Mouse (Mus musculus): Measurements from ENCODE around the gene Daam1. TPM values are rescaled to one million over a fixed set of nuclear protein-coding genes. Genes with fewer than 3 reads are reported as not detected.

The Daam1 gene
- polyA plus RNA-seq, 1 experiment from 2014 or later = 11.2 TPM

DNA sequence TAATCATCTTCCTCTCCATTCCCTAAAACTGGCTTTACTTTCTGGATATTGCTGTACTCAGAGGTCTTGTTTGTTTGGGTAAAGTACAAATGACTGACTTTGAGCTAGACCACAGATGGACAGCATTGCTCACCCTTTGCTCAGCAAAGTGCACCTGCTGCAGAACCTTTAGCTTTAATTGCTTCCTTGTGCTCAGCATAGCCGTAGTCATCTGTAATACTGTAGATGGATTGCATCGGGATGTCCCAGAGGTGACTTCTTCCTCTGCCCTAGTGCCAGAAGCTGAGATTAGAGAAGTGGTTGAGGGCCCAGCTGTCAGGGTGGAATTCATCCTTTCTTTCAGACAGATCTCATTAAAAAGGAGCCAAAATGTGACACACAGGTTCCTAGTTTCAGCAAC, 56.1 kb downstream of the Daam1 start:
- 60% methylated on average over 2 of the region's 2 CpGs for WGBS (ENCODE audit: insufficient replicate concordance)
- no peak overlapping the region for H3K4me3 ChIP-seq

DNA sequence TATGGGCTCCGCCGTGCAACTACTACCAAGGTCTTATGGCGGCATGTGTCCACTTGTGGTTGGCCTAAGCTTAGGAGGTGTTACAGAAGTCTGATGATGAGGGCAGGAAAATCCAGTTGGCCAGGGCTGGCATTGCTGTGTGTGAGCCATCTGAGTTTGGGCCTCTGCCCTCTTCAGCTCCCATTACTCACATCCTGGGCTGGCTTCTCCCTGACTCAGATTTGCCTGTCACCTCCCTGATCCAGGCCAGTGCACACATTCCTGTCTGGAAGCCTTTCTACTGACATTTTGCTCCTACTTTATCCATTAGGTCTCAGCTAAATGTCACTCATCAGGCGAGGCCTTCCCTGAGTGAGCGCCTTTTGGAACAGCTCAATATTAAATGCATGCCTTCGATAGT, 57.5 kb downstream of the Daam1 start:
- H3K9ac ChIP-seq = no peak overlapping the region
- H3K4me1 ChIP-seq = peaks cover 91% of the 10 kb centered on the region
- no peaks in the 10 kb centered on the region for H3K9me3 ChIP-seq (replicated peaks)
- no peak overlapping the region for H3K4me2 ChIP-seq
- no peak overlapping the region for H3K27ac ChIP-seq
- WGBS (ENCODE audit: insufficient replicate concordance) = 86% methylated on average over 6 of the region's 6 CpGs
- peaks cover 12% of the 10 kb centered on the region for H3K36me3 ChIP-seq
- no peak for ATAC-seq
- H3K27me3 ChIP-seq (replicated peaks) = no peaks in the 10 kb centered on the region
- H3K4me3 ChIP-seq = no peak overlapping the region

More for the DNA sequence above, 56.1 kb downstream of the Daam1 start:
- Histone ChIP-seq H3K4me1 (peaks cover 94% of the 10 kb centered on the region), H3K9me3 (replicated peaks) (no peaks in the 10 kb centered on the region), H3K27me3 (replicated peaks) (no peaks in the 10 kb centered on the region), H3K36me3 (peaks cover 14% of the 10 kb centered on the region), H3K27ac (no peak overlapping the region), H3K4me2 (no peak overlapping the region), H3K9ac (no peak overlapping the region)
- no peak for ATAC-seq

DNA sequence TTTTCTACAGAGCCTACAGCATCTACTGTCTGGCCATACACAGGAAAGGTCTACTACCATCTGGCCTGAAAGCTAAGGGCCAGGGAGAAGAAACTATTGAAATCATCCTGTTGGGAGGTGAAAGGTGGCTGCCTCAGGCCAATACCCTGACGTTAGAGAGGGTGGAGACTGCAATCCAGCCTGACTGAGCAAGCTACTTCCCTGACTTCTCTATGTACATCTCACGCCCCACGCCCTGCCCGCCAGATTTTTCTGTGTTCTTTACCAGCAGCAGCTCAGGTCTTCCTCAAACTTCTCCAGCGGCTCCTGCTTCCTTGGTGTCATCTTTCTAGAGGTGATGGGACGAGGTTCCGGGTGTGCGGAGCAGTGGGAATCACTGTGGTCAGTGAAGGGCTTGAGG, 58.4 kb downstream of the Daam1 start:
- Histone ChIP-seq H3K9ac (no peak overlapping the region), H3K4me1 (peaks cover 91% of the 10 kb centered on the region), H3K9me3 (replicated peaks) (no peaks in the 10 kb centered on the region), H3K36me3 (peaks cover 11% of the 10 kb centered on the region), H3K4me2 (no peak overlapping the region), H3K4me3 (no peak overlapping the region), H3K27ac (no peak overlapping the region), H3K27me3 (replicated peaks) (no peaks in the 10 kb centered on the region)
- no peak for ATAC-seq
- 69% methylated on average over 8 of the region's 8 CpGs for WGBS (ENCODE audit: insufficient replicate concordance)

DNA sequence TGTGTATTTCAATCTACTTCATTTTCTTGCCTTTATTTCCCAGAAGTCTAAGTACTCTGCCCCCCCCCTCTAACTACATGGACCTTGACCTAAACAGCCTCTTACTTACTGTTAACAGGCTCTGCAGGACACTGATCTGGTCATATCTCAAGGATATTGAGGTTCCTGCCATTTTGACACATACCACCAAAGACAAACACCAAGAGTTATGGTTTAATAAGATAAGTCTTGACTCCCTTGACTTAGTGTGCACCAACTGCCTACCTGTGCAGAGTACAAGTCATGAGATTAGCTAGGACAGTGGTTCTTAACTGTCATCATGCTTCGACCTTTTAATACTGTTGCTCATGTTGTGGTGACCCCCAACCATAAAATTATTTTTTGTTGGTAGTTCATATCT, 59.4 kb downstream of the Daam1 start:
- 45% methylated on average over 1 of the region's 1 CpGs for WGBS (ENCODE audit: insufficient replicate concordance)
- H3K36me3 ChIP-seq = peaks cover 10% of the 10 kb centered on the region; the same call in 1 of the 2 replicates
- H3K4me2 ChIP-seq = no peak overlapping the region
- H3K4me3 ChIP-seq = no peak overlapping the region
- H3K27me3 ChIP-seq (replicated peaks) = no peaks in the 10 kb centered on the region
- no peak overlapping the region; the same call in 1 of the 2 replicates for H3K27ac ChIP-seq
- H3K4me1 ChIP-seq = peaks cover 80% of the 10 kb centered on the region
- ATAC-seq = peak; percentile 41; the same call in 1 of the 2 replicates
- H3K9ac ChIP-seq = no peak overlapping the region
- no peaks in the 10 kb centered on the region for H3K9me3 ChIP-seq (replicated peaks)

DNA sequence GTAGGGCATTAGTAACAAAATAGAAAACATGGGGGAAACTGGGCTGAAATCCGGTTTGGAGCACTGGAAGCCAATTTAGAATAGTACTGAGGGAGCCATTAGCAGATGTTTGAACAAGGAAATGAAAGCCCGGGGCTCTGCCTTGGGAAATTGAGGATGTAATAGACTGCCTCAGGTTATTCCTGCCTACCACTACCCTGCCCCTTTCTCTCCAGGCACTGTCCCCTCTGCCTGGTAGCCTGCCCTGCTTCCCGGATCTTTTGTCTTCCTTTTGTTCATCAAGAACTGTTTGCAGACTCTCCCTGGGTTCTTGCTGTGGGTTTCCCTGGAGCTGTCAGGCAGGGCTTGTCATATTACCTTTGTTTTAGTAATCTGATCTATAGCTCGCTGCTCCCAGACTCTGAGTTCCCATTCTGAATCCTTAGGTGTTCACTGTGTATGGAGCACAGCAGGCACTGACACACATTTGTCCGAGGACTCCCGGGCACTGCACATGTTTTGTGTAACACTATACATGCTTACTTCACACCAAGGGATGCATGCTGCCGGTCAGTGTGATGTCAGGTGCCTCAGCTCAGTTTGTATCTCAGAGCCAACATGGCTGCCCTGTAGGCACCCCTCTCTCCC, 61.0 kb downstream of the Daam1 start:
- whole genome bisulfite sequencing (ENCODE audit: insufficient replicate concordance) = 76% methylated on average over 7 of the region's 7 CpGs
- no peak for ATAC-seq
- Histone ChIP-seq H3K4me3 (no peak overlapping the region), H3K4me1 (peaks cover 71% of the 10 kb centered on the region), H3K27ac (no peak overlapping the region), H3K4me2 (no peak overlapping the region), H3K9me3 (replicated peaks) (no peaks in the 10 kb centered on the region), H3K36me3 (peaks cover 25% of the 10 kb centered on the region), H3K9ac (no peak overlapping the region), H3K27me3 (replicated peaks) (no peaks in the 10 kb centered on the region)

DNA sequence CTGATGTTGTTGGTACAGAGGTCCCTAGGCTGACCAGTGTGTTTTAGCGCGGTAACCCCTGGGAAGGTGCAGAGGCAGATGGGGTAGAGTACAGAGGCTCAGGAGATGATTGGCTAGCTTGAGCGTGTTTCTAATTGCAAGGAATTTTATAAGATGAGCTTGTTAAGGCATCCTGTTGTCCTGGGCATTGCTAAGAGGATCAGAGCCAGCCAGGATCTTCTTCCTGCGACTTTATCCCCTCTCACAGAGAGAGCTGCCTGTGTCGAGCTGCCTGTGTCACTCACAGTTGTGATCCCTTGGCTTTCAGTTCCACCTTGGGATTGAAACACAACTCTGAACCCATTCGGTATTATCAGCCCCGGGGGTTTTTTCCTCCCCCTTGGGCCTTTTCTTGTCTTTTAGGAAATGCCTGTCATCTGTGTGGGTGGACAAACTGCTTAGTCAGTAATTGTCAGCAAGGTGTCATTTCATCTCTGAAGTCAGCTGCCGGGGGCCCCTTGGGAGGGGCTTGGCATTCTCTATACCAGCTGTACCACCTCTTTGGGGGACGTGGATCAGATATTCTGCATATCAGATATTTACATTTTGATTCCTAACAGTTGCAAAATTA, 62.2 kb downstream of the Daam1 start:
- 44% methylated on average over 9 of the region's 9 CpGs for WGBS (ENCODE audit: insufficient replicate concordance)
- H3K36me3 ChIP-seq = peaks cover 38% of the 10 kb centered on the region
- H3K27ac ChIP-seq = peak overlapping the region; percentile 7; the same call in 1 of the 2 replicates
- ATAC-seq = peak; percentile 33; the same call in 1 of the 2 replicates
- no peak overlapping the region for H3K9ac ChIP-seq
- no peaks in the 10 kb centered on the region for H3K9me3 ChIP-seq (replicated peaks)
- H3K4me1 ChIP-seq = peaks cover 67% of the 10 kb centered on the region
- no peak overlapping the region for H3K4me3 ChIP-seq
- no peak overlapping the region for H3K4me2 ChIP-seq
- no peaks in the 10 kb centered on the region for H3K27me3 ChIP-seq (replicated peaks)

DNA sequence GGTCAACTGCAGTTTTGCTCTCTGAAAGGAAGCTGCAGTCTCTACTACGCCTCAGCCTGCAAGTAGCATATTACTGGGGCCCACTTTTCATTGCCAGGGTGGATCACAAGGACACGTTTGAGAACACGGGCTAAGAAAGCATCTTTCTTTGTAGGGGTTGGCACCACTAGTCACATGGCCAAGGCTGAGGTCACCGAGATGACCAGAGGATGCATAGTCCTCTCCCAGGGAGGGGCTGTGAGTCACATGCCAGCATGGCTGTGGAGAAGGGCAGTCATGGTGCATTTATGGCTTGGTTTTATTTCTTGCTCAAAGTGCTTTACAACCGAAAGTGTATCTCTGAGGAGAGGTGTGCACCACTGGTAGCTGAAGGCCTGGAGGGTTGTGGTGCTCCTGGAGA, 67.4 kb downstream of the Daam1 start:
- Histone ChIP-seq H3K9me3 (replicated peaks) (no peaks in the 10 kb centered on the region), H3K9ac (no peak overlapping the region), H3K27ac (no peak overlapping the region), H3K4me2 (no peak overlapping the region), H3K4me3 (no peak overlapping the region), H3K27me3 (replicated peaks) (no peaks in the 10 kb centered on the region), H3K36me3 (peaks cover 81% of the 10 kb centered on the region), H3K4me1 (peaks cover 27% of the 10 kb centered on the region)
- WGBS (ENCODE audit: insufficient replicate concordance) = 79% methylated on average over 5 of the region's 5 CpGs
- ATAC-seq = no peak

DNA sequence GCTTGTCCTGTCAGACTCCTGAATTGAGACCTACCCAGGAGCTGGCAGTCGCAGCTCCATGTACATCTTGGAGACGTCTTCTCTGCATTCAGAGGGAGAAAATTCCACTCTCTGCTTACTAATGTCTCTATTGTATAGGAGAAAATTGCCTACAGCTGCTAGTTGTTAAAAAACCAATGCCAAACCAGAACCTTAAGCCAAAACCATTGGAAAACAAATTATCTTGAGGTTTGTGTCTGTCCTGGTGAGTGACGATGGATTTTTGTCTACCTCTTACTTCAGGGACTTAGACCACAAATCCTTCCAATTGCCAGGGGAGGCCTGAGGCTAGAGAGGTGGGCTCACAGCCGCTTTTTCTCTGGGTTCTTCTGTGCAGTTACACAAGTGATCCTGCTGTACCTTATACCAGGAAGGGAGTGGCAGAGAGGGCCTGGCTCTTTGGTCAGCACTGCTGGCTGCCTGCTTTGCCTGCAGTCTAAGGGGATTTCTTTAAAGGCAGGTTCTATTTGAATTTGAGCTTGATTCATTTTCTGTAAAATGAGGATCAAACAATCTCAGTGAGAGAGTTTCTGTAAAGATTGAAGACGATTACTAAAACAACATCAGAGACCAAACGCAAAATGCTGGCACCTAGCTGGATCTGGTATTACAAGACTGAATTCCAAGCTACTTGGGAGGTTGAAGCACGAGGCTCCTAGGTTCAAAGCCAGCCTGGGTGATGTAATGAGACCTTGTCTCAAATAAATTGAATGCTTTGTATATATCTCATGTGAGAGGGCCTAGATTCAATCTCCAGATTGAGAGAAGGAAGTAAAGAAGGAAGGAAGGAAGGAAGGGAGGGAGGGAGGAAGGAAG, 68.0 kb downstream of the Daam1 start:
- 82% methylated on average over 7 of the region's 7 CpGs for whole genome bisulfite sequencing (ENCODE audit: insufficient replicate concordance)

DNA sequence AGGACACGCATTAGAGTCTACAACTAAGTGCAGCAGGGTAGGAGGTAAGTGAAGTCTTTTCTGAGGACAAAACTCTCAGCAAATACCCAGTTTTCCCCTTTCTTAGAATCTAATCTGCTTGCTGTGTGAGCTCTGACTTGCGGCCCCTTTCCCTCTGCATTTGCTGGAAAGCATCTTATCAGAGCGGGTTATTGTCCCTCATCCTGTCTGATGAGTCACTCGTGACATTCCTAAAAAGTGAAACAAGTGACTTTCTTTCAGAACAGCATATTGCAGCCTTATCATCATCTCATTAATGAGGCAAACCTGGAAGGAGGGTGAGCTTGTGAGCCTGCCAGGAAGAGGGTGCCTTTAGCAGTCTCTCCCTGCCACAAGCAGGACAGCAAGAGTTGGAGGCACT, 68.7 kb downstream of the Daam1 start:
- no peak overlapping the region for H3K9ac ChIP-seq
- WGBS (ENCODE audit: insufficient replicate concordance) = 48% methylated on average over 4 of the region's 4 CpGs
- H3K4me1 ChIP-seq = peaks cover 30% of the 10 kb centered on the region
- ATAC-seq = no peak
- no peaks in the 10 kb centered on the region for H3K9me3 ChIP-seq (replicated peaks)
- H3K27me3 ChIP-seq (replicated peaks) = no peaks in the 10 kb centered on the region
- no peak overlapping the region for H3K4me3 ChIP-seq
- no peak overlapping the region for H3K27ac ChIP-seq
- peaks cover 81% of the 10 kb centered on the region for H3K36me3 ChIP-seq
- no peak overlapping the region for H3K4me2 ChIP-seq

More for the DNA sequence above, 68.0 kb downstream of the Daam1 start:
- H3K36me3 ChIP-seq = peaks cover 84% of the 10 kb centered on the region
- H3K27me3 ChIP-seq (replicated peaks) = no peaks in the 10 kb centered on the region
- no peak overlapping the region for H3K4me2 ChIP-seq
- peaks cover 24% of the 10 kb centered on the region for H3K4me1 ChIP-seq
- no peaks in the 10 kb centered on the region for H3K9me3 ChIP-seq (replicated peaks)
- ATAC-seq = no peak
- no peak overlapping the region for H3K9ac ChIP-seq
- no peak overlapping the region for H3K4me3 ChIP-seq
- H3K27ac ChIP-seq = no peak overlapping the region

DNA sequence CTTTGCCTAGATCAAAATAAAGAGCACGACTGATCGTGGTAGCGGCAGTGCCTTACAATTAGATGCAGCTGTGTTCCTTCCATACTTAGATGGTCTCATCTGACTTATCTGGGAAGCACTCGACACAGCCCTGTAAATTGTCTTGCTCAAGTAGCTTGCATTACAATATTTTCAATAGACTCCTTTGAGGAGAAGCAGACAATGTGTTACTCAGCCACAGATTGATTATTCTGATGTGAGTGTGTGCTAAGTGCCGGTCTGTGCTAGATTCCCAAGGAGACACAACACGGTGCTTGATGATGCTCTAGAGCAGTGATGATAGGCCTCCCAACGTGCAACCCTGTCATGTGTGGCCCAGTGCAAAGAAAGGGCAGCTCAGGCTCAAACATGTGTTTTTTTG, 70.3 kb downstream of the Daam1 start:
- peaks cover 43% of the 10 kb centered on the region for H3K4me1 ChIP-seq
- H3K9ac ChIP-seq = no peak overlapping the region
- WGBS (ENCODE audit: insufficient replicate concordance) = 84% methylated on average over 7 of the region's 7 CpGs
- no peaks in the 10 kb centered on the region for H3K27me3 ChIP-seq (replicated peaks)
- no peaks in the 10 kb centered on the region for H3K9me3 ChIP-seq (replicated peaks)
- no peak overlapping the region for H3K4me3 ChIP-seq
- no peak for ATAC-seq
- H3K4me2 ChIP-seq = no peak overlapping the region
- H3K36me3 ChIP-seq = peaks cover 69% of the 10 kb centered on the region
- H3K27ac ChIP-seq = no peak overlapping the region

DNA sequence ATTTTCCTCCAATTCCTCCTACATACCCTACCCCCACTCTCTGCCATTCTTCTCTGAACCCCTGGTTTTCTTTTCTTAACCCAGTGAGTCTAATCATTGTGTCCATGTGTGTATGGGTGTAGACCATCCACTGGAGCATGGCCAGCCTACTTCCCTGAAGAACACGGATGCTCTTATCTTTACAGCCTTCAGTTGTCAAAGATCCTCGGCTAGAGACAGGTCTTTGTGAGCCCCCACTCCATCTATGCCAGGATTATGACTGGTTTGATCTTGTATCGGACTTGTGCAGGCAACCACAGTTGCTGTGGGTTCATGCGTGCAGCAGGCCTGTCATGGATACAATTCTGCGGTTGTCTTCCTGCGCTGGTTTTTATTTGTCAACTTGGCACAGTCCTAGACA, 71.0 kb downstream of the Daam1 start:
- H3K27me3 ChIP-seq (replicated peaks) = no peaks in the 10 kb centered on the region
- H3K36me3 ChIP-seq = peaks cover 63% of the 10 kb centered on the region
- peaks cover 43% of the 10 kb centered on the region for H3K4me1 ChIP-seq
- no peak overlapping the region for H3K4me3 ChIP-seq
- no peaks in the 10 kb centered on the region for H3K9me3 ChIP-seq (replicated peaks)
- ATAC-seq = no peak
- WGBS (ENCODE audit: insufficient replicate concordance) = 83% methylated on average over 6 of the region's 6 CpGs
- H3K9ac ChIP-seq = no peak overlapping the region
- no peak overlapping the region for H3K4me2 ChIP-seq
- H3K27ac ChIP-seq = no peak overlapping the region

DNA sequence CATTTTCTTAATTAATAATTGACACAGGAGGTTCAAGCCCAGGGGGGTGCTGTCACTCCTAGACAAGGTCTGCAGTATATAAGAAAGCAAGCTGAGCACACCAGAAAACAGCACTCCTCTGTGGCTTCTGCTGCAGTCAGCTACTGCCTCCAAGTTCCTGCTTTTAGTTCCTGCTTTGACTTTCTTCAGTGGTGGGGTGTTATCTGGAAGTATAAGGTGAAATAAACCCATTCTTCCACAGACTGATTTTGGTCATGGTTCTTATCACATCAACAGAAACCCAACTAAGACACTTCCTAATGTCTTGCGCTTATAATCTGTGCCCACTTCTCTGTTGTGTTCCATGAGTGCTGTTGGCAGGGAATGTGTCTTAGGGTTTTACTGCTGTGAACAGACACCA, 71.4 kb downstream of the Daam1 start:
- Histone ChIP-seq H3K4me2 (no peak overlapping the region), H3K9me3 (replicated peaks) (no peaks in the 10 kb centered on the region), H3K27me3 (replicated peaks) (no peaks in the 10 kb centered on the region), H3K4me1 (peaks cover 43% of the 10 kb centered on the region), H3K36me3 (peaks cover 58% of the 10 kb centered on the region), H3K9ac (no peak overlapping the region), H3K4me3 (no peak overlapping the region), H3K27ac (no peak overlapping the region)
- ATAC-seq = no peak
- 94% methylated on average over 1 of the region's 1 CpGs for WGBS (ENCODE audit: insufficient replicate concordance)
